Mouse (Mus musculus) left cerebral cortex, postnatal 36 days (tissue): ENCODE data around the gene Tmem143. TPM values are rescaled to one million over a fixed set of nuclear protein-coding genes. Genes with fewer than 3 reads are reported as not detected.
"Not testable (repeated sequence)": the region's sequence is repeated elsewhere in the genome, so short reads cannot be mapped to it uniquely, and the experiment has no call there.

Experiments
- DNase-seq, 2 experiments: peaks; one replicate each; pipeline ENCODE4 v3.0.0; 2021 to 2022; ENCODE audit warnings: low spot score in 2 of 2, mixed read lengths in 1 of 2
- intact Hi-C: fragments of 180-260 bp; cut with DNase I; formaldehyde crosslinking; loops from one replicate; pipeline ENCODE4 v1.15.1; 2025
- total RNA-seq, 2 experiments: library from RNA; stranded (reverse); gene quantifications; 2 replicates each; pipeline ENCODE4 v1.2.3; 2021

Gene Tmem143
- total RNA-seq, 2 experiments from 2014 or later, result 21.8 to 22.0 TPM

DNA sequence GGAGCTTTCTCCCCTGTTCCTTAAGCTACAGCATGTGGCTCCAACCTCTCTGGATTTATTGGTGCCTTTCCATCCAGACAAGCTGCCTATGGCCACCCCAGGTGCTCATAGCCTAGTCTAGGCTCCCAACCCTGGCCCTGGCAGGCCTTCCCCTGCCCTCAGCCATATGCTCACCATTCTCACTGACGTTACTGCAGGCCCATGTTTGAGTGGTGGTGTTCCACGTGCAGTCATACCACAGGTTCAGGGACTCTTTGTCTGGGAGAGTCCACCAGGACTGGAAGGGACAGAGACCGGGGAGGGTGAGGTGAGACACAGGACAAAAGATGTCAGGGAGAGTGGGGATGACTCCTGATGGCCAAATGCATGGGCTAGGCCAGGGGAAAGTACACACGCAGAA, 23.0 kb downstream of the Tmem143 start:
- intact Hi-C loops, result no loop called here
- no peak for DNase-seq

DNA sequence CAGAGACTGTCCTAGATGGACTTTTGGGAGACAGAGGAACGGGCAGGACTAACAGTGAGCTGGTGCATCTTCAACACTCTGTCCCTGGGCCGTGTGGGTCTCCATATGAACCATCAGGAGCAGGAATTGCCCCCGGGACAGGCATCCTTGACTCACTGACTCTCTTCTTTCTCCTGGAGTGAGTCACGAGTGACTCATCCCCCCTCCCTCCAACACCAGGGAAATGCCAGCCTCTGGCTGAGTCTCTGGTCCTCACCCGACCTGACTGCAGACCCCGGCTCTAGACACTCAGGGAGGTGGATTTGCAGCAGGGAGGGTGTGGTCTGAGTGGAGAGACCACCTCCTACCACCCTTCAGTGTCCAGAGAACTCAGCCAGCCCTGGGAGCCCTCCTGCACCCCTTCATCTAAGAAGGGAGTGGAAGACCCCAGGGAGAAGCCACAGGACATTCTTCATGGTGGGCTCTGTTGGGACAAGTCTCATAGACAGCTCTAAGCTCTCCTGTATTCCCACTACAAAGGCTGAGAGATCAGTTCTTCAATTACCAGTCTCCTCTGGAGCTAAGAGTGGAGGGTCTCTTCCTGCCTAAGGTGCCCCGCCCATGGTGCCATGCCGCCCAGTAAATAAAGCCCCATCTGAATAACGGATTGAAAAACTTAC, 24.0 kb downstream of the Tmem143 start:
- no peak for DNase-seq
- intact Hi-C loops, result no loop called here

DNA sequence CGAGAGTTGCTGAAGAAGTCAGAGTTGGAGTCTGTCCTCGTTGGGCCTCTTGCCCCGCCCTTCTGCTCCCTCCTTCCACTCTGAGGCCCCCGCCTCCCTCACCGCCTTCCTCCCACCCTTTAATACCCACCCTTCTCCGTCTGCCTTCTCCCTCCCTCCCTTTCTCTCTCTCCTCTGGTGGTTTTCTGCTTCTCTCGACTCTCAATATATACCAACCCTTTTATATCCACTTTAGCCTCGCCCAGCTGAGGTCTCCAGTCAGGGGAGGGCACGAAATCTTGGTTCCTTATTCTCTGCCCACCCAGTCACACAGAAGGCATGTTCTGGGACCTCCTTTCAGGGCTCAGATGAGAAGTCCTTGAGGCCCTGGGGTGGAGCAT, 24.5 kb downstream of the Tmem143 start, which contains the start of gene Emp3:
Gene Emp3, minus strand, starts transcription at position 163 of the 380 bp plus-strand sequence.
- DNase-seq, result no peak
- intact Hi-C loops, result no loop called here

DNA sequence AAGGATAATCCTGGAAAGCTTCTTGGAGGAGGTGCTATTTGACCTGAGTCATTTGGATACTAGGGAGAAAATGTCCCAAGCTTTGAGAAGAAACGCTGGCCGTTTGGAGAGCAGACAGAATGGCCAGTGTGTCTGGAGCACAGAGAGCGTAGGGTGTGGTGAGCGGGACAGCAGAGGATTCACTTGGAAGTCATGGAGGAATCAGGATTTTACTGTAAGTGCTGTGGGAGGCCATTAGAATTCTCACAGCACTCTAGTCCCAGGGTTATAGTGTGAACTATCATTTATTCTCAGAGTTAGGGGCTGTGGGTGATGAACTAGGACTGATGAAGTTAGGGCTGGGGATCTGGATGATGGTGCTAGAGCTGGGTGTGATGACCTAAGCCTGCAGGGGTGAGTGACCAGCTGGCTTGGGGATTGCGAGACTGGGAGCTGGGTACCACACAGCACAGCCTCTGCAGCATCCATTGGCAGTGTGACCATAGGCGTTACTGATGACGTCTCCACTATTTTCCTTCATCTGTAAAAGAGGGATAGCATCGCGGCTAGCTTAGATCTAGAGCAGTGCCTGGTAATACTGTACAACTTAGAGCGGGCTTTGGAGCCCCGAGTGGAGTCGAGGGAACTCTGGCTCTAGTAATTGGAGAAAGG, 25.3 kb downstream of the Tmem143 start:
- no peak for DNase-seq
- intact Hi-C loops, result no loop called here

DNA sequence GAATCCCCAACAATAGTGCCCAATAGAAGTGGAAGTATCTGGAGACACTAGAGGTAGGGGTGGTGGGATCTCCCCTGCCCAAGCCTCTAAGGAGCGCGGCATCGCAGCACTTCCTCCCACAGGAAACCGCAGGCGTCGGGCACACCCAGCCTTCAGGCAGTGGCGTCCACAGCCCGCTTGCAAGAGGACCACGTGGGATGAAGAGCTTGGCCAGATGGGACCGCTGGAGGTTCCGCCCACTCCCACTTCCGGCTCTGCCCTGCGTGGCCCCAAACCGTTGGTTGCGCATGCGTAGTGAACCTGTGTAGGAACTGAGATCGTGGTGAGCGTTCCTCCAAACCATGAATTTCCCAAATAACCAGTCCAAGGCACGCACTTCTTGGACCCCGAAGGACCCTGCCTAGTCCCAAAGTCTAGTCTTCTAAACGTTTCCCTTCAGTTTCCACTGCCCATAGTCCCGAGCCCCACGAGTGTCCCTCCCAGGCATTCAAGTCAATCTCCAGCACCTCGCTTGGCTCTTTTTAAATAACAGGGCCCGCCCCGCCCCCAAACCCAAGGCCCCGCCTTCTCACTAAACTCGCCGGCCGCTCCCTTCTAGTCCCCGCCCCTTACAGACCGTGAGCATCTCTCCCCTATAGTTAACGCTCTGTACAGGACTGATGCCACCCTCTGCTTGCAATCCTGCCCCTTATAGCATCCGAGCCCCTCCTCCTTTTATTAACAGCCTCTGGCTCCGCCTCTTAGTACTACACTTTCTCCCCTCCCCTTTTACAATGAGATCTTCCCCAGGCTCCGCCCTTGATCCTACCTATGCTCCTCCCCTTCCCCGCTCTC, 26.4 kb downstream of the Tmem143 start:
- intact Hi-C loops, result no loop called here
- DNase-seq, result peak; percentile 92 to 93

DNA sequence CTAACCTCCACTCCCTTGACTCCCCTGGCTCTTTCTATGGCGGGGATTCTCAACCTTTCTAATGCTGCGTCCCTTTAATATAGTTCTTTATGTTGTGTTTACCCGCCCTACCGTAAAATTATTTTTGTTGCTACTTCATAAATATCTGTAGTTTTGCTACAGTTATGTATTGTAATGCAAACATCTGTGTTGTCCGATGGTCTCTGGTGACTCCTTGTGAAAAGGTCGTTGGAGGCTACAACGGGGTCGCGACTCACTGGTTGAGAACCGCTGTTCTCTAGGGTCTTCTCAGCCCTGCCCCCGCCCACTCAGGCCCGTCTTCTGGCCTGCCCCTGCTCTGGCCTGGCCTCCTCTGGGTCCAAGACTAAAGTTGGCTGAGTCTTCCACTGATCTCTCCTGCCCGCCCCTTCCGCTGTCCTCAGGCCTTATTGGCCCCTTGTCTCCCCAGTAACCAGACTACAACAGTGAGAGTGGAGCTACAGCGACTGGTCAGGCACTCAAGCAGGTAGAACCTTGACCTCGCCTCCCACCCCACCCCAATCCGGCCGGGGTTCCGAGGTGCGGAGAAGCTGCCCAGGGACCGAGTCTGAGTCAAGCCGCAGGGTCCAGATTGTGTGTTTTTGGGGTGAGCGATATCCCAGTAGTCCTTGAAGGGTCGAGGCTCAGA, 27.2 kb downstream of the Tmem143 start, which contains the start of gene Ccdc114:
Gene Ccdc114, plus strand, starts transcription at position 311 of the 667 bp plus-strand sequence.
- no peak for DNase-seq
- intact Hi-C loops, result no loop called here

DNA sequence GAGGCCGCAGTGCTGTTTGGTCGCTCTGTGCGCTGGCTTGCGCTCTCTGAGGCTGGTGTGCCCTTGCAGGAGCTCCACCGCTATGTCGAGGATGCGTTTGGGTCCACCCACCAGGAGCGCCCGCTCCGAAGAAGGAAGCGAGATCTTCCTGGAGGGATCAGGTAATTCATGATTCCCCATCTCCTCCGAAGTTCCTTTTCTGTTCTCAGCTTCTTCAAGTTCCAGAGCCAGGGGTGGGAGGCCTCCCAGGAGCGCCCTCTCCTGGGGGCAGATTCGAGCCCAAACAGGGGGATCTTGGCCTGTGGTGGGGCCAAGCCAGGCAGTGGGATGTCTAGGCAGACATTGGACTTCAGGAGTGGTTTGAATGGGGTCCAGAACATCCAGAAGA, 27.7 kb downstream of the Tmem143 start:
- no peak for DNase-seq
- intact Hi-C loops, result no loop called here

DNA sequence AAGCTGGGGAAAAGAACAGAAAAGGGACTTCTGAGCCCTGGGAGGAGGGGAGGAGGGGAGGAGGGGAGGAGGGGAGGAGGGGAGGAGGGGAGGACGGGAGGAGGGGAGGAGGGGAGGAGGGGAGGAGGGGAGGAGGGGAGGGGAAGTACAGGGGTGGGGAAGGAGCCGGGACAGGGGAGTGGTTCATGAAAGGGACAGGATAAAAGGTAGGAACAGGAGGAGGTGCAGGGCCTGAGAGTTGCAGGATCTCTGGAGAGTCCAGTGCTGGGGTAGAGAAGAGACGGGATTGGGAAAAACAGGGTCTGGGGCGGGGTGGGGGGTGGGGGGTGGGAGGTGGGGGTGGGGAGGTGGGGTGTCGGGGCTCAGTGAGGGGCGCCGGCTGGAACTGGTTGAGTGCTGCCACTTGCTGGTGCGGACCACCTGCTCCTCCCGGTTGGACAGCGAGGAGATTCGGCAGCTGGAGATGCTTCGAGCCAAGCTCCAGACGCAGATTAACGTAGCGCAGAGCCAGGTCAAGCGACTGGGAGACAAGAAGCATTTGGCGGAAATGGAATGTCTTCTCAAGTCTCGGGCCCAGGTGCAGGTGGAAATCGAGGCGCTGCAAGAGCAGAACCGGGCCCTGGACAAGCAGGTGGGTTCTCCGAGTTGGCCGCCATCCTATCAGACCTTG, 32.0 kb downstream of the Tmem143 start:
- no peak for DNase-seq
- intact Hi-C loops, result no loop called here

DNA sequence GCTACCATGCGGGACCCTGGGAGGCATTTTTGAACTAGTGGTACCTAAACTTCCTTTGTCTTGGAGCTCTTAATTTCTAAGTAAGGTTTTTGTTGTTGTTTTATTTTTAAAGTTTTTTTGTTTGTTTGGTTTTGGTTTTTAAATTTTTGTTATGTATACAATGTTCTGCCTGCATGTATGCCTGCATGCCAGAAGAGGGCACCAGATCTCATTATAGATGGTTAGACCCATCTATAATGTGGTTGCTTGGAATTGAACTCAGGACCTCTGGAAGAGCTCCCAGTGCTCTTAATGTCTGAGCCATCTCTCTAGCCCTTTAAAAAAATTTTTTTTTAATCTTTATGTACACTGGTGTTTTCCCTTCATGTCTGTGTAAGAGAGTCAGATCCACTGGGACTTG, 32.9 kb downstream of the Tmem143 start:
- intact Hi-C loops, result no loop called here
- no peak for DNase-seq

DNA sequence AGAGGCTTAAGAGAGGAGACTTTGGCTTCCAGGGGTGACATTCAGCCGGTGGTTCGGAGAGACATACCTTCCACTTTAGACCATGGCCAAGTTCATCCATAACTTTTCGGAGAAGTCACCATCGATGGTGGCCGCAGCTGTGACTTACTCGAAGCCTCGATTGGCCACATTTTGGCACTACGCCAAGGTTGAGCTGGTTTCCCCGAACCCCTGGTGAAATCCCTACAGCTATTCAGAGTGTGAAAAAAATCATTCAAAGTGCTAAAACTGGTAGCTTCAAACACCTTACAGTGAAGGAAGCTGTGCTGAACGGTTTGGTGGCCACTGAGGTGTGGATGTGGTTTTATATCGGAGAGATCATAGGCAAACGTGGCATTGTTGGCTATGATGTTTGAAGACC, 37.0 kb downstream of the Tmem143 start:
- intact Hi-C loops, result loop anchor here (2.0 kb wide), 1 partner anchor 195 kb away; no protein-coding TSS in a partner anchor
- DNase-seq, result not testable (repeated sequence)

DNA sequence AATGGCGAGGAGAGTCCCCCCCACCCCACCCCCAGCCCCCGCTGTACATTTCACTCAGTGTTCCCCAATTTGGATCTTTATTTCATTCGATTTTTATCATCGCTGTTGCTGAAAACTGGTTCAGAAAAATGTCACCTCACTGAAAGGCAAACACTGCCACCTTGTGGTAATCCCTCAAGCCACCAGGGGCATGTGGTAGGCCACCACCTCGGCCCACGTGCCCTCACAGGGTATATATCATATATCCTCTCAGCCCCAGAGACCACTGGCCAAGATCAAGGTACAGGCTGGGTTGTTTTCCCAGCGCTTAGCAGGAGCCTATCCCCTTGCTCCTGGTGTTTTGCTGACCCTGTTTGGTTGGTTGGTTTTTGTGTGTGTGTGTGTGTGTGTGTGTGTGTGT, 38.4 kb downstream of the Tmem143 start:
- intact Hi-C loops, result loop anchor here (2.0 to 5.0 kb wide), 2 partner anchors 63 to 196 kb away; partner anchors contain the start of gene Kdelr1
- DNase-seq, result peak in 1 of 2 experiments; percentile 47

DNA sequence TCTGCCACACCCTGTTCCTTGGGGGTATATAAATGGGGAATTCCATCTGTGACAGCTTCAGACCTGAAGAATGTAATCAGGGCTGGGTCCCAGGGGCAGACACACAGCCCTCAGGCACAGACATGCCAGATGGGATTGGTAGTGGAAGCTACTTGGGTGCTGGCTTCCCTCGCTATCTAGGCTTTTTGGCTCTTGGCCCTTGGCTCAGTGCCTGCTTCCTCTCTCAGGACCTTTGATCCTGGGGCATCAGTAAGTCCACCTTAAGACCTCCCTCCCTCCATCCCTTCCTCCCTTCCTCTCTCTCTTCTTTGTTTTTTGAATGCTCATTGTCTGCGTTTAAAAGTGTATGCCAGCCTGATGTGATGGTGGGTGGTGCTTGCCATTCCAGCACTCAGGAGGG, 43.1 kb downstream of the Tmem143 start:
- intact Hi-C loops, result loop anchor here (5.0 kb wide), 1 partner anchor 68 kb away; the partner anchor contains the start of gene Kdelr1
- DNase-seq, result no peak

DNA sequence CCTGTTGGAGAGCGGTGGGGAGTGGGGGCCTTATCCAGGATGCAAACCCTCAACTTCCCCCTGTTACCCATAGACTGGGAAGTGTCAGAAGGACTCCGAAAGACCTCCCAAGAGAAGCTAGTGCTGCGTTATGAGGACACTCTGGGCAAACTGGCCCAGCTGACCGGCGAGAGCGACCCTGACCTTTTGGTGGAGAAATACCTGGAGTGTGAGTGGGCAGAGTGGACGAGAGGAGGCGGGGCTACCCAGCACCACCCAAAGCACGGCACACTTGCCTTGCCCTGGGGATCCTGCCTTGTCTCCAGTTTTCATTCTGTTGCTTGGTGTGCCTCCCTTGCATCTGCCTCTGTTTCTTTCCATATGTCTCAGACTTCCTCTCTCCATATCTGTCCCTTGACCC, 45.2 kb downstream of the Tmem143 start:
- intact Hi-C loops, result no loop called here
- no peak for DNase-seq

DNA sequence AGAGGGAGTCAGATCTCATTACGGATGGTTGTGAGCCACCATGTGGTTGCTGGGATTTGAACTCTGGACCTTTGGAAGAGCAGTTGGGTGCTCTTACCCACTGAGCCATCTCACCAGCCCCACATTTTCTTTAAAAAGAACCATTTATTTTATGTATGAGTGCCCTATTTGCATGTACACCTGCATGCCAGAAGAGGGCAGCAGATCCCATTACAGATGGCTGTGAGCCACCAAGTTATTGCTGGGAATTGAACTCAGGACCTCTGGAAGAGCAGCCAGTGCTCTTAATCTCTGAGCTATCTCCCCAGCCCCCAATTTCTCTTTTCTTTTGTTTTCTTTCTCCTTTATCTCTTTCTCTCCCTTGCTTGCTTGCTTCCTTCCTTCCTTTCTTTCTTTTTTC, 46.5 kb downstream of the Tmem143 start:
- intact Hi-C loops, DNase-seq: not testable (repeated sequence)

DNA sequence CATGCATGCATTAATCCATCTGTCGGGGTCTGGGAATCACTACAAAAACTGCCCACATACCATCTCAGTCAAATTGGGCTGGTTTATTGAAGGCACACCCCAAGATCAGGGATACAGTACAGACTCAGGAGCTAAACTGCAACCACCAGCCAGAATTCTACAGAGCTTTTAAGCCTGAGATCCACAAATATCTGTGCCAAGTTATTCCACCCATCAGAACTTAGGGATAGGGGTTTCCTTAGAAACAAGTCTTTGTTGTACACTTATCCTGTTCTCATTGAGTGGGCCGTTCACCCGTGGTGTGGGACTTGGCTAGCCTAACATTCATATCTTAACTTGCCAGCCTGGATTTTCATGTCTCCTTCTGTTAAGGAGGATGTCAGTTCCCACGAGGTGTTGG, 52.3 kb downstream of the Tmem143 start:
- DNase-seq, result no peak
- intact Hi-C loops, result loop anchor here (5.0 kb wide), 1 partner anchor 58 kb away; no protein-coding TSS in a partner anchor

DNA sequence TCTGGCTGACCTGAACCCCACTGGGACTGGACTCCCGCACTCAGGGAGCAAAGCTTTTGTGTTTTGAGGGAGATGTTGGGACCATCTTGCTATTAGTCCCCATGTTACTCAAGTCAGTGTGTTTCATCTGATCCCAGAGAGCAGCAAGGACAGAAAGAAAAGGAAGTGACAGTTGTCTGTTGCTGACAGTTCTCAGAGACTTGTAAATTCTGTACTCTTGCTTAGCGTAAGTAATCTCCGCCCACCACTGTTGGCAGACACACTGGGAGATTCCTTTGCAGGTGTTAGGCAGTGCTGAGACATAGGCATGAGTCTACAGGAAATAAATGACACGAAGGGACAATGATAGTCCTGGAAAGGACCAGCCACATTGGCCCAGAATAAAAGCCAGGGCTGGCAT, 59.9 kb downstream of the Tmem143 start:
- intact Hi-C loops, result no loop called here
- DNase-seq, result no peak
